Mouse (Mus musculus) small intestine, adult 2 months (tissue): ENCODE results near the gene Ccdc61. TPM values are rescaled to one million over a fixed set of nuclear protein-coding genes. Genes with fewer than 3 reads are reported as not detected.
"Not testable (repeated sequence)": the region's sequence is repeated elsewhere in the genome, so short reads cannot be mapped to it uniquely, and the experiment has no call there.

Experiments
- H3K27ac ChIP-seq: fragments of 200-500 bp; 2 replicates; pipeline ENCODE4 v1.5.1; 2012; ENCODE audit warnings: low read depth, low read length, control low read depth, inconsistent platforms; ENCODE audit not compliant: insufficient read depth
- H3K27me3 ChIP-seq: fragments of 200-500 bp; 2 replicates; pipeline ENCODE4 v1.6.1; 2012; ENCODE audit warnings: mild to moderate bottlenecking, moderate library complexity, low read length, inconsistent platforms; ENCODE audit not compliant: control insufficient read depth, insufficient read depth
- H3K36me3 ChIP-seq: fragments of 200-500 bp; 2 replicates; pipeline ENCODE4 v1.6.1; 2012; ENCODE audit warnings: mild to moderate bottlenecking, low read length, control low read depth, inconsistent platforms; ENCODE audit not compliant: control insufficient read depth, insufficient read depth
- H3K4me1 ChIP-seq: fragments of 200-500 bp; 2 replicates; pipeline ENCODE4 v1.6.1; 2012; ENCODE audit warnings: low read length, inconsistent platforms, mixed read lengths; ENCODE audit not compliant: control insufficient read depth, insufficient read depth, insufficient read length
- H3K4me3 ChIP-seq: fragments of 200-500 bp; 2 replicates; pipeline ENCODE4 v1.5.1; 2012; ENCODE audit warnings: low read depth, mild to moderate bottlenecking, control low read depth, inconsistent platforms, low read length, moderate library complexity
- CTCF ChIP-seq: fragments of 200-500 bp; IDR thresholded peaks from 2 replicates; pipeline ENCODE4 v1.5.1; 2012; ENCODE audit warnings: low read depth, mild to moderate bottlenecking, control low read depth, inconsistent platforms, low read length, moderate library complexity, mixed read lengths; ENCODE audit not compliant: insufficient replicate concordance, insufficient read length; ENCODE audit errors: extremely low read depth
- POLR2A ChIP-seq: fragments of 200-500 bp; IDR thresholded peaks from 2 replicates; pipeline ENCODE4 v1.6.1; 2012; ENCODE audit warnings: low read depth, mild to moderate bottlenecking, control low read depth, inconsistent platforms, low read length, moderate library complexity
- WGBS: fragments of 180-500 bp; shearing (Covaris S2); methylation state at CpG from one replicate; pipeline ENCODE4 v1.1.7; 2018; 5-methylcytosine and 5-hydroxymethylcytosine counted together
- polyA plus RNA-seq: library from polyadenylated mRNA; depleted of rRNA; stranded (reverse); fragments of >200 nt; gene quantifications from 2 replicates; pipeline ENCODE4 v1.2.3, GENCODE M21; 2012

The Ccdc61 gene
- polyA plus RNA-seq, 1 experiment, result 21.4 TPM

DNA sequence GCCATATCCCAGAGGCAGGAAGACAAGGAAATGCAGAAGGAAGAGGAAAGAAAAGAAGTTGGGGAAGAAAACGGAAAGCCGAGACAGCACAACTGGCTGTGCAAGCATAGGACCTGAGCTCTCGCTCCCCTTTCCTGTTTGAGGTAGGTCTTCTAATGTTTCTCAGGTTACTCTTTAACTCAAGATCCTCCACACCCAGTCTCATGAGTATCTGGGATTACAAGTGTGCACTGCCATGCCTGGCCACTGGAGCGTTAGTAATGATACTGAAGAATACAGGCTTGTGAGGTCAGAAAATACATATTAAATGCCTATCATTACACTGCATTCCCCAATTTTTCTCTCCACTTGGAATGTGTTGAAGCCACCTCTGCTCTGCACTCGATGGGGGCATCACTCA lies 34.8 kb downstream of the Ccdc61 start:
- H3K4me3 ChIP-seq, result no peak overlapping the region
- peaks cover 3% of the 10 kb centered on the region; the same call in 1 of the 2 replicates for H3K27me3 ChIP-seq
- no peak for TF ChIP-seq POLR2A
- no peak for TF ChIP-seq CTCF
- 39% methylated on average over 5 of the region's 5 CpGs for WGBS
- peaks cover 3% of the 10 kb centered on the region; the same call in 1 of the 2 replicates for H3K4me1 ChIP-seq
- no peaks in the 10 kb centered on the region for H3K36me3 ChIP-seq
- H3K27ac ChIP-seq, result no peak overlapping the region

DNA sequence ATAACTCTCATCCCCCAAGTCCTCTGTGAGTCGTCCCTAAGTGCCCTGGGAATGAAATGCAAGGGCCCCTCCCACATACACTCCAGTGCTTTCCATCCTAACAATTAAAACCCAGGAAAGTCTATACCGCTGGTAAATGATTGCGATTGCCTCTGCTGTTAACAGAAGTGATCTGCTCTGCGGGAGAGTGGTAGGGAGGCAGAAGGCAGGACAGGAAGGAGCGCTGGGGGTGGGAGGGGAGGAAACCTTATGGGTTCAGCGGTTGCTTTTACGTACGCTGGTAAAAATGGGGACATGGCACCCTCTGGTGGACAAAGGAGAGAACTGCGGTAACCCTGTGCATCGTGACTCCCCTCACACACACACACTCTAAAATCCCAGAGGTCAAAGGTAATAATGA lies 37.0 kb downstream of the Ccdc61 start:
- TF ChIP-seq POLR2A (no peak), CTCF (peak; percentile 95; the same call in 1 of the 2 replicates)
- under 1% methylated on average over 10 of the region's 10 CpGs for WGBS

DNA sequence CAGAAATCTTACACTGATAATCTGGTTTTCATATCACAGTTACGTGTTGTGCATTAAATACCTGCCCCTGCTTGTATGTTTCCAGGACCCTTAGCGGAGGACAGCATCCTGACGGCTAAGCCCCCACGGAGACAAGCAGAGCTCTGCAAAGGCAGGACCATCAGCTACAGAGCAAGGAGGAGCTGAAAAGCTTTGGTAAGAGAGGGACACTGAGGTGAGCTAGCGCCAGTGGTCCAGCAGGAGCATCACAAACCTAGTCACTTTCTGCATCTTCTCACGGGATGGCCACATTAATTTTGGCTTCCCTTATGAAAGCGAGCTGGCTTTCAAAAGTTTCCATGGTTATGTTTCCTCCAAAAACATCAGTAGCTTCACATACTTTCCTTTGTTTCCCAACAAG lies 37.4 kb downstream of the Ccdc61 start:
- H3K36me3 ChIP-seq, result no peaks in the 10 kb centered on the region
- no peak overlapping the region for H3K27ac ChIP-seq
- H3K4me1 ChIP-seq, result peaks cover 2% of the 10 kb centered on the region; the same call in 1 of the 2 replicates
- 5% methylated on average over 7 of the region's 7 CpGs for WGBS
- TF ChIP-seq POLR2A, result no peak
- no peak for TF ChIP-seq CTCF
- H3K27me3 ChIP-seq, result peaks cover 3% of the 10 kb centered on the region; the same call in 1 of the 2 replicates
- peak overlapping the region; percentile 47 for H3K4me3 ChIP-seq

More for the DNA sequence above, 37.0 kb downstream of the Ccdc61 start:
- Histone ChIP-seq H3K27ac (no peak overlapping the region), H3K4me1 (peaks cover 2% of the 10 kb centered on the region; the same call in 1 of the 2 replicates), H3K4me3 (peak overlapping the region; percentile 46), H3K27me3 (peaks cover 3% of the 10 kb centered on the region; the same call in 1 of the 2 replicates), H3K36me3 (no peaks in the 10 kb centered on the region)

DNA sequence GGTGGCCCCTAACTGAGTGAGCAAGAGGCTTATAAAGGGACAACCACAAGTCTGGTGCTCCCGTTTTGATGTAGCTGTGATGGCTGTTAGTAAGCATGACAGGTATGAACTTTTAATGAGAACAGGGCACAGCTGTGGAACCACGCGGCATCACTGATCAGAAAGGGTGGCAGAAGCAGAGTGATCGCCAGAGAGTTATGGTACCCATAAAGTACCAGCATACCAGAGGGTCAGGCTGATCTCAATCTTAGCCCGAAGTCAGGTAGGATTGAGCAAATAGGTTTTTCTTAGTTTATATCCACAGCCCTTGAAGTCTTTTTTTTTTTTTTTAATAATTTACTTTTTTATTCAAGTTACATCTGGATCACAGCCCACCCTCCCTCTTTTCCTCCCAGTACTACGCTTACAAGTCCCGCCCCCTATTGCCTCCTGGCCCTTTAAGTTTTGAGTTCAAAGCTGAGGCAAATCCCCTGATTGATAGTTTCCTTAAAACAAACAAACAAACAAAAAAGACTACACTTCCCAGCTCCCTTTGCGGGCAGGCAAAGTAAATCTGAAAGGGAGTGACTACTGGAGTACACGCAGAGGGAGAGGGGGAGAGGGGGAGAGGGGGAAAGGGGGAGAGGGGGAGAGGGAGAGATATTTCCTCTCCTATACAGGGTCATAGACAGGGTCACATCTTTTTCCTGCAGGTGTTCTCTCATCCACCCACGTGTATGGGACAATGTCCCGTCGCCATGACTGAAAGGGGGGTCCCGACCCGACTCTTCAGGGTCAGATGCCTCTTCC lies 38.0 kb downstream of the Ccdc61 start:
- Histone ChIP-seq H3K27ac (no peak overlapping the region), H3K36me3 (no peaks in the 10 kb centered on the region), H3K27me3 (peaks cover 3% of the 10 kb centered on the region; the same call in 1 of the 2 replicates), H3K4me1 (peaks cover 2% of the 10 kb centered on the region; the same call in 1 of the 2 replicates), H3K4me3 (peak overlapping the region; percentile 47)
- TF ChIP-seq CTCF (no peak), POLR2A (no peak)
- 27% methylated on average over 14 of the region's 14 CpGs for WGBS

DNA sequence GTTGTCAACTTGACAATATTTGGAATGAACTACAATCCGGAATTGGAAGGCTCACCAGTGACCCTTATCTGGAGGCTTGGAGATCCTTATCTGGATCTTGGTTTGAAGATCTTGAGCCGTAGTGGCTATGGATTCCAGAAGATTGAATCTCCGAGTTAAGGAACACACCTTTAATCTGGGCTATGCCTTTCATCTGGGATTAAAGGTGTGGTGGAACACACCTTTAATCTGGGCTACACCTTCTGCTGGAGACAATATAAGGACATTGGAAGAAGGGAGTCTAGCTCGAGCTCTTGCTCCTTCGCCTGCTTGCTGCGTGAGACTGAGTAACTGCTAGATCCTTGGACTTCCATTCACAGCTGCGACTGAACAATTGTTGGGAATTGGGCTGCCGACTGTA lies 39.2 kb downstream of the Ccdc61 start, which contains the start of gene Pglyrp1:
Gene Pglyrp1 (plus strand): TSS at position 301 of the 400 bp plus-strand sequence.
- 82% methylated on average over 1 of the region's 8 CpGs for WGBS
- H3K27ac ChIP-seq, H3K27me3 ChIP-seq, H3K4me1 ChIP-seq, H3K36me3 ChIP-seq, H3K4me3 ChIP-seq: not testable (repeated sequence)

DNA sequence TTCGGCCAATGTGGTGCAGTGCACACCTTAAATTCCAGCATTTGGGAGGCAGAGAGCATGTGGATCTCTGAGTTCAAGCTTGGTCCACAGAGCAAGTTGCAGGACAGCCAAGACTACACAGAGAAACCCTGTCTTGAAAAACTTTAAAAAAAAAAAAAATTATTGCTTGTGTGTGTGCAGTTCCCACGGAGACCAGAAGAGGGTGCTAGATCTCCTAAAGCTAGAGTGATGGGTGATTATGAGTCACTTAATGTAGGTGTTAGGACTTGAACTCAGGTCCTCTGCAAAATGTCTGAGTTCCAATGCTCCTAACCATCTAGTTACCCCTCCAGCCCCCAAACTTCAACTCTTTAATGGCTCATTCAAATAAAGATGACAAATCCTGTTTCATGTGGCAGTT lies 41.7 kb downstream of the Ccdc61 start:
- no peaks in the 10 kb centered on the region for H3K36me3 ChIP-seq
- H3K27ac ChIP-seq, result no peak overlapping the region
- 95% methylated on average over 2 of the region's 2 CpGs for WGBS
- TF ChIP-seq POLR2A (no peak), CTCF (no peak)
- H3K27me3 ChIP-seq, result peaks cover 3% of the 10 kb centered on the region; the same call in 1 of the 2 replicates
- peaks cover 2% of the 10 kb centered on the region; the same call in 1 of the 2 replicates for H3K4me1 ChIP-seq
- no peak overlapping the region for H3K4me3 ChIP-seq

DNA sequence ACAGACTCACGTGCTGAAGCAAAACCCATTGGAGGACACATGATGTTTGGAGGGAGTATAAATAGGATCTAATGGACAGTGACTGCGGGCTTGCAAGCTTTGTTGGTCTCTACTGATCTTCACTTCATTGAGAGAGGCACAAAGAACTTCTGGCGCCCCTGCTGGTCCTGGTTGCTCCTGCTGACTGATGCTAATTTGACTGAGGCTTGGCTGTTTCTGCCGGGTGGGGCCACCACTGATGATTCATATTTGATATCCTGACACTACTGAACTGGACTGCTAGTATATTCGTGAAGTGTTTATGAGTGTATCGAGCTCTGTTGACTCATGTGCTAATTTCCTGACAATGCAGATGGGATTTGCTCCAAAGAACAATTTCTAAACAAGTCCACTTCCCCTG lies 47.4 kb downstream of the Ccdc61 start:
- H3K4me1 ChIP-seq, result 0 out of 2 replicates have a peak, but pooled peaks cover 2% of the 10 kb centered on the region
- H3K36me3 ChIP-seq, result no peaks in the 10 kb centered on the region
- no peaks in the 10 kb centered on the region for H3K27me3 ChIP-seq
- no peak overlapping the region for H3K4me3 ChIP-seq
- TF ChIP-seq CTCF, result no peak
- TF ChIP-seq POLR2A, result no peak
- no peak overlapping the region for H3K27ac ChIP-seq
- 80% methylated on average over 6 of the region's 6 CpGs for WGBS
